Mouse (Mus musculus) small intestine, adult 2 months (tissue): Measurements from ENCODE around the gene Atxn2.

Experiments used
- CTCF ChIP-seq: fragments of 200-500 bp; IDR thresholded peaks from 2 replicates; pipeline ENCODE4 v1.5.1; 2012; ENCODE audit warnings: low read depth, mild to moderate bottlenecking, control low read depth, inconsistent platforms, low read length, moderate library complexity, mixed read lengths; ENCODE audit not compliant: insufficient replicate concordance, insufficient read length; ENCODE audit errors: extremely low read depth
- POLR2A ChIP-seq: fragments of 200-500 bp; IDR thresholded peaks from 2 replicates; pipeline ENCODE4 v1.6.1; 2012; ENCODE audit warnings: low read depth, mild to moderate bottlenecking, control low read depth, inconsistent platforms, low read length, moderate library complexity

GRCm38 (mm10) chr5:121740516-121740915, 29.4 kb downstream of the Atxn2 start:
- TF ChIP-seq POLR2A (no peak), CTCF (no peak)
